Mouse (Mus musculus): ENCODE measurements around the gene Ebf1.

The Ebf1 gene

DNA sequence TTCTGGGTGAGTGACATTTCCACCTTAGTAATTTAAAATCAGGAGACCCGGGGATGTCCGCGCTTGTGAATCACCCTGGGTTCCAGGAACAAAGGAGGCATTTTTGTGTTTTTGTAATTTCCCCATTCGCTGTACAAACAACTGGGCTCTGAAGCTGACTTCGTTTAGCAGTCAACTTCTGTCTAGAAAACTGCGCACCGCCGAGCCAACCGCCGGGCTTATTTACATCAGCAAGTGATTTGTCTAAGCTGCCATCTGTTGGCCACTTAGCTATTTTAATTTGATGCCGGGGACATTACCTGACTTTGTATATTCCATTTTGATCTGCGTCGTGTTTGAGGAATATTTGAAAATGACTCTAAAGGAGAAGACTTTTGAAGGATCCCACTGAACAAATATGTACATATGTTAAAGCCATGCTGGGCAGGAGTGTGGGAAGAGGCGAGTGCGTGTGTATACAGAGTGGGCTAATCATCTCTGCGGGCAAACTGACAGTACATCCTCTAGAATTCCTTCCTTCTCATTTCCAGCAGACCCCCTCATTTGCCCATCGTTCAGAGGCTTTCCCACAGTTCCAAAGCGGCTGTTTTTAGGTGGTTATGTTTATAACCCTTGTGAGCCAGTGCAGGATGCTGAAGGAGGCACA, 216.4 kb downstream of the Ebf1 start:
- ATAC-seq (ENCODE audit: low TSS enrichment), result no peak

DNA sequence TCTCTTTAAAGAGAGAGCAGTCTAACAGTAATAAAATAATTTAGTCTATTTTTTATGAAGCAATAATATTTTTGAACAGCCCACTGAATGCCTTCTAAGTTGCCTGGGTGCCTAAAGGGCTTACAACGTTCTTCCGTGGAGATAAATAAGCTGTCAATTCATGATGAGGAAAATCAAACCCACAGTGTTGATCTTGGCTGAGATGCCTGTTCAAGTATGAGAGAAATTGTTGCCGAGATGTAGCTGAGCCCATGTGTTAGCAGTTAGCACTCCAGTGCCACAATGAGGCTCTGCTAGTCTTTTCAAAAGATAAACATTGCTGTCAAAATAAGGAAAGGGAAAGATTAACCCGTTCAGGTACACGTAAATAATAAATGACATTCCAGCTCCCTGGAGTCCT, 218.0 kb downstream of the Ebf1 start:
- no peak for ATAC-seq (ENCODE audit: low TSS enrichment)

DNA sequence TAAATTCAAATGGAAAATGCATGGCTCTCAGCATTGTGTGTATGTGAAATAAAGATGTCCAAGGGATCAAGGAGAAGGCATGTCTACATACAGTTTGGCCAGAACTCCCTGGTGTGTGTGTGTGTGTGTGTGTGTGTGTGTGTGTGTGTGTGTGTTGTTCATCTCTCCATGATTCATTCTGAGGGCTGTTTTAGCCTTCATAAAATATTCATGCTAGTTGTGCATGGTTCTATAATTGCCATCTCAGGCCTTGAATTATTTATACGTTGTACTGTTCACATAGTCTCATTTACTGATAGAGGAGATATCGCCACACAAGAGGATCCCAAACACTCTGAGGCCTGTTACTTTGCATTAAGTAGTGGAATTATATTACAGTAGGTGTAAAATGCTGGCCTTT, 220.5 kb downstream of the Ebf1 start:
- no peak for ATAC-seq (ENCODE audit: low TSS enrichment)

DNA sequence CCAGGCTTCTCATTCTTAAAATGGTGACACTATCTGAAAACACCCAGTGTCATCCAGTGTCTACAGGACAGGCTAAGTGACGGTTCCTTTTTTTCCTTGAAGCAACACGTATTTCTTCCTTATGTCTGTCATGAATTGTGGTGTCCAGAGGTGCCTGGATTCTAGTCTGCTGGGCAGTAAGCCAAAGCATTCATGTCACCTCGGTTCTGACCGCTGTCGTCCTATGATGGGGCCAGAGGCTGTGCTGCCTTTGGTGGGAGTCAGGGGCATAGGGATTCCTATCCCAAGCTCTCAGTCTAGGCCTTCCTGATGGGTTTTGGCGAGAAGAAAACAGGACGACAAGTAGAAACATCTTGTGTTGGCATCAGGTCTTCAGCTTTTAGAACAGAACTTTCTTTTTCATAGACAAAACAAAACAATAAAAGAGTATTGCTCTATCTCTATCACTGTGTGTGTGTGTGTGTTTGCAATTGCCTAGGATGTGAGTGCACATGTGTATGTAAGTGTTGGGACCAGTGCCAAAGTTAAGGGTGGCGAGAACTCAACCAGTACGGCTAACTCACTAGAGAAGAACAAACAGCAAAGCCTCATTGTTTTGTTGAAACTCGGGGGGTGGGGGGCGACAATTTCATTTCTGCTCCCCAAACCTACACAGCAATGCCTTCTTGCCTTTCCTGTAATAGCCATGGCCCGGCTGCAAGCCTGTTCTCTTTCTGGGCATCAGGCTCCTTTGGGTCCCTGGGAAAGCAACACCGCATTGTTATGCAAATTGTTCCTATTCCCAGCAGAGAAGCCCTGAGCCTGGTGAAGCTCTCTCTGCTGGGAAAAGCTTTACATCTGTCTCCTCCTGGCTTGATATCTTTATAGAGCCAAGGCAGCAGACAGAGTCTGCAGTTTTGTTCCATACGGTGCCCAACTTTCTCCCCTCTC, 224.3 kb downstream of the Ebf1 start:
- peak; percentile 41; the same call in 1 of the 2 replicates for ATAC-seq (ENCODE audit: low TSS enrichment)

DNA sequence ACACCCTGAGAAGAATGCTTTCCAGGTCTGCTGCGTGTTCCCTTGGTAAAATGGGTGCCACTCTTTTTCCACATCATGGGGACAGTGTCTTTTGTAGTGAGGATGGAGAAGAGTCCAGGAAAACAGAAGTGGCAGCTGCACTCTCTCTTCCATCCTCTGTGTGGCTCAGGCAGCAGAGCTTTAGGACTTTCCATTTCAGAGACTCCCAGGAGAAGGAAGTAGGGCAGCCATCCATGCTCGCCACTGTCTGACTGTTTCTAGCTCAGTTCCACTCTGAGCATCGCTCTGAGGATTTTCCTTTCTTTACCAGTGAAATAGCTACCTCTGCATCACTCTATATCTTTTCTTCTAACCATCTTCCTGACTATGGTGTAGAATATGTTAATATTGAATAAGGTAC, 234.8 kb downstream of the Ebf1 start:
- peak; percentile 92 for ATAC-seq (ENCODE audit: low TSS enrichment)

DNA sequence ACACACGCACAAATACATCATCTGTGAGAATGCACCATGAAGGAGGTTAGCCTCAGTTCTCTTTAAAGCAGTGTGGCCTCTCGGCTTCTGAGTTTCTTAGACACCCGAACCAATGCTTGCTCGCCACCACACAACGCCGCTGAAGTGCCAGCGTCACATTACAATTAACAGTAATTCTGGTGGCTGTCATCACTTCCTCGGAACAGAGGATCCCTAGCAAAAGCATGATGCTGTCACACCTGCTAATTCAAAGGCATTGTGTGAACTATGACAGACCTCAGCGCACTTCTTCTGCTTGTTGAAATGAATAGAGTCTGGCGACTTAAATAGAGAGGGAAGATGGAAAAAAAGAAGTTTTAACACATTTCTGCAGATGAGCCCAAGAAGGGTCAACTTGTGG, 235.8 kb downstream of the Ebf1 start:
- no peak for ATAC-seq (ENCODE audit: low TSS enrichment)

DNA sequence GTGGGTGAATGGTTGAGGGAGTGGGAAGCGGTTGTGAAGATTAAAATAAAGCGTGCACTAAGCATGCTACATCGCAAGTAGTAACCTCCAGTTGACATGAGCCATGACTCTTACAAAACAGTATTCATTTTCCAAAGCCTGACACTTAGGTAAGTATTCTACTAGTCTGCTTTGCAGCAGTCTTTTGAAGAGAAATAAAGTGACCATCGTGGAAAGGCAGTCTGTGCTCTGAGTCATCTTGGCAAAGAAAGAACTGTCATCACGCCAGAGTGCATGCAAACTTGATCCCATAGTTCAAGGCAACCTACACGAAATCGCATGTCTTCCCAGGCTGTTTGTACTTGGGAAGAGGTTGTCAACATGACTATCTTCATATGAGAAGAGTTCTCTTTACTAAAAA, 237.4 kb downstream of the Ebf1 start:
- ATAC-seq (ENCODE audit: low TSS enrichment), result no peak

DNA sequence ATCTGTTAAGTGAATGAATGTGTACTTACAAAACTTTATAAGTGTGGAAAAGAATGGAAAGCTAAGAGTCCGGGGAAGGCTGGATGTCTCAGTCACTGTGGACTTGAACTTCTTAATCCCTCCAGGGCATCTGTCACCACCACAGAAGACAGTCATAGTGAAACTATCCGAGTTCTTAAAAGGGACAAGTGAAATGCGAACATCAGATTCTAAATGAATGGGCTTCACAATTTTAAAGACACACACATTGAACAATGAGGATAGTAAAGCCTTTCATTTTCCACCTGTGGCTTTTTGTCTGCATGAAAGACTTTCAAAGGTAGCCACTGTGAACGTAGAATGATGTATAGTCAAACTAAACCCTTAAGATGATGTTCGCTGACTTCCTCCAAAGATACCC, 244.0 kb downstream of the Ebf1 start:
- no peak for ATAC-seq (ENCODE audit: low TSS enrichment)

DNA sequence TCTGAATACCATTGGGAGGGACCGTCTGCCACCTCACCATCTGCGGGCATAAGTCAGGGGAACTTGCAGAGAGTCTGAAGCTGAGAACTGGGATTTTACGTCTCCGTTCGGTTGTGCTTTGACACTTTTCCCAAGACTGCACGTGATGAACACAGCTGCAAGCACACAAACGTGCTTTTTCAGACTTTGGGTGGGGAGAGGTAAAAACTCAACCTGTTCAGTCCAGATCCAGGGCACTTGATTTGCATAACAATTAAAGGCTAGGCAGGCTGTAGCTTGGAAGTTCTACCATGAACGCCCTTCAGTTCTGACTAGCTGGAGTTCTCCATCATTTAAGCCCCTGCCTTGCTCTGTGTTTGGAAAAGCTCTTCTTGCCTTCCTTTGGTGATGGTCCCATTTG, 246.8 kb downstream of the Ebf1 start:
- ATAC-seq (ENCODE audit: low TSS enrichment), result no peak

DNA sequence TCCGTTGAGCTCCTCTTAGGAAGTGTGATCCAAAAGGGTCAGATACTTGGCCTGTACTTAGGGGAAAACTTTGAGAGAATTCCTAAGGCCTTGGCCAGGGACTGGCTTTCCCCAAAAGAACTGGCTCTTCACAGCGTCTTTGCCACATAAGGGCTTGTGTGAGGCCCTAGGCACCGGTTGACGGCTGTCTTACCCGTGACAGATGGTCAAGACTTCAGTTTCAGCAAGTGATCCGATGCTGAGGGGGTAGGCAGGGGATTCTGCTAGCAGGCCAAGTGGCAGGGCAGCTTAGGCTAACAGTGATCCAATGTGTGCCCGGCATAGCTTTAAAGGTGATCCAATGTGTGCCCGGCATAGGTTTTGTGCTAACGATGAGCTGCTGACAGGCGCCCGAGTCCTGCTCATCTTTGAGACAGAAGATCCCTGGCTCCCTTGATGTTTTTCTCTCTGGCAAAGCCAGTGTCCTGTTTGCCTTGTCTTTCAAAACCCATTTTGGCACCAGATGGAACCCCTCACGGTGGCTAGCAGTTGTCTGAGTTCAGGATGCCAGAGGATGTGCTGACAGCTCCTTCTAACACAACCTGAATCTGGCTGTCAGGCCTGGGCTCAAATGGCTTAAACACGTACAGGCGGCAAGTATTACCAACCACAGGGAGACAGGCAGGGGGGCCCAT, 249.5 kb downstream of the Ebf1 start:
- ATAC-seq (ENCODE audit: low TSS enrichment), result no peak

DNA sequence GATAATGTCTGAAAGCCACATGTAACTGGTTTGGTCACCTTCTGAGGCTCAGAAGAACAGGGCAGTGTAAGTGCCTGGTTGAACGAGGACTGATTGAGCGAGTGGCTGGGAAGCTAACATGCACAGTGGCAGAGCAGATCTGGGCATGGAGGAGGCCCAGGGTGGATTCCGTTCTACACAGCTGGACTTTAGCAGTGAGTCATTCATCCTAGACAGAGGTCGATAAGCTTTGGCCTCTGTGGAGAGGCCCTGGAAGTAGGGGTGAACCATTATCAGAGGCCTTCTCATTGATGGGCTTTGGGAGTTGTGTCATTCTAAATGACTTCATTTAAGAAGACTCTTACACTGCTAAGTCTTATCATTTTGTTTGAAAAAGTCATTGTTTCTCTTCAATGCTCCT, 250.3 kb downstream of the Ebf1 start:
- ATAC-seq (ENCODE audit: low TSS enrichment), result no peak

DNA sequence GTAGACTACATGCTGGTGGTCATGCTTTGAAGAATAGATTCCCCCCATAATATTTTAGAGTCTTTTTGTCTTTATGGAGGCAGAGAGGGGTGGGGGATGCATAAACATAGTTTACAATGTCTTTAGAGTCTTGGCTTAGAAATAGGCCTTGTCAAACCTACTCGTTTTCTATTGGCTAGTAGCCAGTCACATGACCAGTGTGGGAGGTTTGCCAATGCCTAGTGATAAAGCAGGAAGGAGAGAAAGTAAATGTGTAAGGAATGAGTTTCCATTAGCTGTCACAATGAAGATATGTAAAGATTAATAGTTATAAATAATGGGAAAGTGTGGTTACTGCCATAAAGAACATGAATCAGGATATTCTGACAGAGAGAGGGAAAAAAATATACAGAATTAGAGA, 256.8 kb downstream of the Ebf1 start:
- no peak for ATAC-seq (ENCODE audit: low TSS enrichment)

DNA sequence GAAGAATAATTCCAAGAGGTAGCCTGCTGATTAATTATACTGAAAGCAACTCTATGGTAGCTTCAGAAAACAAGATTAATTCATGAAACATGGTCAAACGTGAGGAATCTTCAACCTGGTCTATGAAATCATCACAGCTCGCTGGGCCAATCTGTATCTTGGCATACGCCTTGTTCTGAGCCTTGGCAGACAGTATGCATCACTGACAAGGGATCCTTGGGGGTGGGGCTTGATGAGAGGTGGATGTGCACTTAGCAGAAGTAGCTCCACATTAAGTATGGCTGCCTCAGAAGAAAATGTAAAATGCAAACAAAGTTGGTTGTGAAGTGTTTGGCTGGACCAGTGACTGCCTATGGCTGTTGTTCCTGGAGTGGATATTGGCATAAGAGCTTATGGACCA, 258.1 kb downstream of the Ebf1 start:
- no peak for ATAC-seq (ENCODE audit: low TSS enrichment)

DNA sequence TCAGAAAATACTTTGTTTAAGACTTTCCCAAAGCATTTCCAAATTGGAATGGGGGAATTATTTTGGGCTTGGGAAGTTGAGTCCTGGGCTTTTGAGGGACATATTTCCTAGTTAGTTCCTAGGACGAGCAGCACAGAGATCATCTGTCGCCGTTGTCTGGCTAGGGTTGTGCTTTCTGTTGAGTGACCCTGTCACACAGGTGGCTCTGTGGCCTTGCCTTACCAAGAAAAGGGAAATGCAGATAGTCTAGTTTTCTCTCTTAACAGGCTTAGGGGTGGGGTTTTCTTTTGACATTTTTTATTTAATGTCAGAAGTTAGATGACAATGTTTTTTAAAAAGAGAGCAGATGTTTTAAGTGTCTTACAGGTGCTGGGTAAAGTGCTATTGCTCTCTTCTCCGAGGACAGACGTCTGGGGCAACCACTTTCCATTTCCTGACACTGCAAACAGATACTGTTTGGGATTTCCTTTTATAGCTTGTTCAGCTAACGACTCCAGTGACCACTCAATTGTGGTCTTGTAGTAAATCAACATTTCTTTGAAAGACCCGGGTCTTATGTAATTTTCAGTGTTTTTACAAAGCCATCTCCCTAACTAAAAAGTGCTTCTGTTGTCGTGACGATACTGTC, 264.1 kb downstream of the Ebf1 start:
- no peak for ATAC-seq (ENCODE audit: low TSS enrichment)

DNA sequence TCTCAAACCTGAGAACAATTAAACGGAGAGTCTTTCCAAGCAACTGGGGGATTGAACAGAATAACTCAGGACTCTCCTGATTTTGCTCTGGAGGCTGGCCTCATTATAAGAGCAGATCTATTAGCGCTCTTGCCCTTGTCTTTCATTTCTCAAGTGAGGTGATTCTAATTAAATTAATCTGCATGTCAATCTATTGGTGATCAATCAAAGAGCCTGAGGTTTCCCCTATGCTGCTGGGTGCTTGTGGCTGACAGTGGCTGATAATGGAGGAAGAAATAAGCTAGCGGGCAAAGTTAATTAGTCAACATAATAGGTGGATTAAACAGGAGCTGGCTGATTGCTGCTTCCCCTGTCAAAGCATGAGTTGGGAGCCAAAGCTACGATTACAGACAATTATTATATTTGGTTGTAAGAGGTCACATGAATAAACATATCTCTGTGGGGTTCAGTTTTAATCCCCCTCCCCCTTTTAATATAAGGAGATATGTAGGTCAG, 265.4 kb downstream of the Ebf1 start:
- ATAC-seq (ENCODE audit: low TSS enrichment), result no peak

DNA sequence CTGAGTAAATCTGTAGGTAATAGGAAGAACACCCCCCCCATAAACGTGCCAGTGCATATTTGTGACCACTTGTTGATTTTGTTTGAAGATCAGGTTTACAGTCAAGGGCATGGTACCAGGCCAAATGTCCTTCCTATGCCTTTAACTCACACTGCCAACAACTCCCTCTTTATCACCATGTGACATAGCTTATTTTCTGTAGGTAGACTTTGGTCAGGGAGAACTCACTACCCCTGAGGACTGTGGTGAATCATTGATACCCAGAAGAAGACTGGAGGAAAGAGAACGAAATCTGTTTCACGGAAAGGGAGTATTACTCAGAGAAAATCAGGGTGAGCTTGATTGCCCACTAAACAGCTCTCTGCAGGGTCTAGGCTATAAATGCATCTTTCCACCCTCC, 267.2 kb downstream of the Ebf1 start:
- ATAC-seq (ENCODE audit: low TSS enrichment), result no peak

DNA sequence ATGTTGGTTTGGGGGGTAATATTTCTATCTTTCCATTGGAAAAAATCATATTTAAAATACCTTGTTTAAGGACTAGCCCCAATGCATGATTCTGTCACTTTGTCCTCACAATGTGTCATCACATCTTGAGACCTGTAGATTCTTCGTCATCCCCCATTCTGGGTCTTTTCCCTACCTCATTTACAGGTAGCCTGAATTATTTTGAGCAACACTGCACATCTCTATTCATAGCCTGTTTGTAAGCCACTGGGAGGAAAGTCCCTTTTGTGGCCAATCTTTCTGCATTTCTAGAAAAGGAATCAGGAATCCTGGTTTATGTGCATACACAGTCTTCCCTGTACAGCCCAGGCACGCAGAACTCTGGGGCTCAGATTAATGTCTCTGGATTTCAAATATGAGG, 269.8 kb downstream of the Ebf1 start:
- no peak for ATAC-seq (ENCODE audit: low TSS enrichment)

DNA sequence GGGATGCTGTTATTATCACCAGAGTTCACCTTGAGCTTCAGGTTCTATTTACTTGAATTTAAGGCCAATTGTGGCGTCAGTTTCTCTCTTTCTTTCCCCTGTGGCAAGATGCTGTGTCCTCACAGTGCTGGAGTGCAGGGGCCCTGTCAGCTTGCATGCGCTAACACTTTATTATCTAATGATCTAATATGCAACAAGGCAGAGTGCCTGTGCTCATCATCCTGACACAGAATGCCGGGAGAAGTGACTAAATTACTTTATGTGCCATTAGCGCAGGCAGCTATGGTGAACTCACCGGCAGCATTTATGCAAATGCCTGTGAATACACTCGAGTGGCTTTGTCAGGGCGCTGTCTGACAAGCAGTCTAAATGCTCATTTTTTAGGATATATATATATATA, 270.6 kb downstream of the Ebf1 start:
- ATAC-seq (ENCODE audit: low TSS enrichment), result no peak

DNA sequence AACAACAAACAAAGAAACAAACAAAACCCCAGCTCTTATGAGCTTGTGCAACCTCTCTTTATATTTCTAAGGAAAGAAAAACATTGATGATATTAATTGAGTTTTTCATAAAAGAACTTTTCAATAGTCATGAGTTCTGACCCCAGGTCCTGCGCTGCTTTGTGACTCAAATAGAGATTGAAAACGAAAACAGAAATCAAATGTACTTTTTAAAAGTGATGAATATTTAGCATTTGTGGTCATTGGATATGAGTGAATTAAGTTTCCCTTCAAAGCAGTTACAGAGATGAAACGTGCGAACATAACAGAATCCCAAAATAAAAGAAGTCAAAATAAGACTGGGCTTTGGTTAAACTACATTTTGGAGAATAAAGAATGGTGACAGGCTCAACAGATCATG, 271.3 kb downstream of the Ebf1 start:
- ATAC-seq (ENCODE audit: low TSS enrichment), result no peak

DNA sequence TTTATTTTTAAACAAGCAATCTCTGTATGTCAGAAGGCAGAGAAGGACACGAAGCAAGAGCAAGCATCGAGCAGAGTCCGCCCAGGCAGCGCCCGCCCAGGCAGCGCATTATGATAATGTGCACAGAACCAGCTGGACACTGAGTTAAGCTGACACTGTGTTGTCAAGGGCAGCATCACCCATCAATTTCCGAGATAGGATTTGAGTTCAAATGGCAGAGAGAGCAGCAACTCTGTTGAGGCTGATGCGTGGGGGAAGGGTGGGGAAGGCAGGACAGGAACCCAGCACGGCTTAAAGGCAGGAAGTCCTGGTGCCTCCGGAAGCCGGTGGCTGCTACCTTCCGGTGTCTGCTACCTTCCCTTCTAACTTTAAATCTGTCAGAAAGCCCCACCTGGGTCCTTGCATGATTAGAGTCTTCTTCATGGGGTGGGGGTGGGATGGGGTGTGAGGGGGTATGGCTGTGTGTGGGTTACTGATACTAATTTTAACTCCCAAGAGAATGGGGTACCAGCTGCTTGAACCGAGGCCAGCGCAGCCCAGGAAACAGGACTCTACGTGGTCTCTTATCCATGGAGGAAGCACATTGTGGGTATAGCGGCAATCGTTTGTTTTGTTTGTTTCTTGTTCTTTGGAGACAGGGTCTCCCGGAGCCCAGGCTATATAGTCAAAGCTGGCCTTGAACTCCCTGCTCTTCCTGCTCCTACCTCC, 275.9 kb downstream of the Ebf1 start:
- ATAC-seq (ENCODE audit: low TSS enrichment), result no peak

DNA sequence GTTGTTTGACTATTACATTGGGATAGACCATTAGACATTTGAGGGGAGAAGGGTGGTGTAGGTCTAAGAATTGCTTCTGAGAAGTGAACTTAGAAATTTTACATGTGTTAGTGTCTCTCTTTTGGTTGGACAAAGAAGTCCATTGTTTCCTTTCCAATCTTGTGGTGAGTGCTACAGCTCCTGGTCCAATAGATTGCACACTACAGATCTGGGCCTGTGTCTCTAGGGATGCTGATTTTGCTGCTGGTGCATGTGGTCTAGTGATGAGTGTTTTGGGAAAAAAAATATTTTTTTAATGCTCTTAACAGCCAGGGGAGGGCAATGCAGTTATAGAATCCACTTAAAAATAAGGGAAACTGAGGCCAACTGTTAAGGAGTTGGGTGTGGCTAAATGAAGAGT, 276.9 kb downstream of the Ebf1 start:
- ATAC-seq (ENCODE audit: low TSS enrichment), result no peak

DNA sequence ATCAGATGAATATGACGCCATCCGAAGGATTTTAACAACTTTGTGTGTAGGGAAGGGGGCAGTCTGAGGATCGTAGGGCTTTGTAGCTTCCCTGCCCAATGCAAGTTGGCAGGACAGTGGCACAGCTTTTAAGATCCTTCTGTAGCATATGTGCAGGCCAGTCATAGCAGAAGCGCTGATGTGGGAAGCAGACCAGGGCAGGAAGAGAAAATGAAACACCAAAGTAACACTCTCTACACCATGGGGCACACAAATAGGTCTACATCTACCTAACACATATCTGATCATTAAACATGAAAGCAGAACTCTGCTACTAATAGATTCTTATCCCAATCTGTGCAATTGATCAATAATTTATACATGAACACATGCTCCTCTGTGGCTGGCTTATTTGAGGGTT, 277.7 kb downstream of the Ebf1 start:
- ATAC-seq (ENCODE audit: low TSS enrichment), result no peak

Measured in frontal cortex, adult (tissue).